Comparison of ENCODE assay signal across 41 mouse cellular contexts in genomic region chr7:131167771-131168170, GRCm38 (mm10). TPM values are rescaled to one million over a fixed set of nuclear protein-coding genes. Genes with fewer than 3 reads are reported as not detected.
"Had no signal": no experiment of that assay in that cellular context is flagged by ENCODE, and none has a peak within 500 bp of the region (broad histone marks: within the 10 kb centered on the region; RNA-seq: fewer than 3 reads in every experiment).

No protein-coding gene starts in this region.

- H3K4me3 ChIP-seq: gastrocnemius, adult 2 months; heart, embryonic 10.5 days; heart, embryonic 12.5 days; hindbrain, embryonic 10.5 days; hindbrain, embryonic 12.5 days; hindbrain, embryonic 15.5 days; kidney, embryonic 15.5 days; layer of hippocampus, adult 2 months; limb, embryonic 13.5 days; limb, embryonic 15.5 days had no signal

- H3K27me3 ChIP-seq: hindbrain, embryonic 12.5 days; hindbrain, embryonic 15.5 days; kidney, embryonic 15.5 days; limb, embryonic 13.5 days; limb, embryonic 15.5 days had no signal

- DNase-seq: gastrocnemius, adult 2 months; gastrocnemius, postnatal 10 days; gastrocnemius, postnatal 25 days; heart, postnatal 10 days; heart, postnatal 4 days; kidney, adult 11 months; kidney, adult 2 months; kidney, adult 9 months; kidney, postnatal 14 days; kidney, postnatal 36 days; layer of hippocampus, postnatal 36 days; left cerebral cortex, postnatal 4 days had no signal

- H3K4me1 ChIP-seq: heart, embryonic 10.5 days; heart, embryonic 12.5 days; hindbrain, embryonic 10.5 days; hindbrain, embryonic 12.5 days; hindbrain, embryonic 15.5 days; kidney, embryonic 15.5 days; limb, embryonic 13.5 days; limb, embryonic 15.5 days had no signal

- ATAC-seq: forebrain, embryonic 16.5 days; hindbrain, postnatal 0 days; intestine, embryonic 16.5 days had no signal

- H3K9me3 ChIP-seq: heart, embryonic 10.5 days; hindbrain, embryonic 10.5 days; hindbrain, embryonic 12.5 days; hindbrain, embryonic 15.5 days; kidney, embryonic 15.5 days; limb, embryonic 13.5 days; limb, embryonic 15.5 days had no signal

- H3K27ac ChIP-seq: gastrocnemius, adult 2 months; heart, embryonic 10.5 days; hindbrain, embryonic 10.5 days; hindbrain, embryonic 12.5 days; hindbrain, embryonic 15.5 days; hindbrain, postnatal 0 days; kidney, embryonic 15.5 days; kidney, postnatal 0 days; layer of hippocampus, adult 2 months; limb, embryonic 13.5 days; limb, embryonic 15.5 days had no signal

- H3K4me2 ChIP-seq: heart, embryonic 12.5 days; hindbrain, embryonic 12.5 days; hindbrain, embryonic 15.5 days; kidney, embryonic 15.5 days; limb, embryonic 13.5 days; limb, embryonic 15.5 days had no signal

- H3K36me3 ChIP-seq: heart, embryonic 10.5 days; heart, embryonic 12.5 days; hindbrain, embryonic 10.5 days; hindbrain, embryonic 12.5 days; hindbrain, embryonic 15.5 days; kidney, embryonic 15.5 days; limb, embryonic 13.5 days; limb, embryonic 15.5 days had no signal

- H3K9ac ChIP-seq: heart, embryonic 12.5 days; hindbrain, embryonic 12.5 days; hindbrain, embryonic 15.5 days; kidney, embryonic 15.5 days; limb, embryonic 13.5 days; limb, embryonic 15.5 days had no signal

RNA-seq across cellular contexts. Expression of gene 5430419D17Rik, which starts 6.4 kb away (rescaled TPM):
- total RNA-seq: gastrocnemius, adult 2 months; gastrocnemius, postnatal 10 days; gastrocnemius, postnatal 25 days; gastrocnemius, postnatal 4 days; granulocyte monocyte progenitor cell, adult 5-6 weeks; layer of hippocampus, postnatal 14 days; left cerebral cortex, adult 18-20 months; left cerebral cortex, adult 8-10 months; left cerebral cortex, postnatal 25 days; liver, adult 2 months had no signal
- polyA plus RNA-seq: forebrain, embryonic 16.5 days; hindbrain, embryonic 10.5 days; hindbrain, embryonic 12.5 days; hindbrain, embryonic 15.5 days; intestine, embryonic 14.5 days; intestine, embryonic 16.5 days; kidney, adult 2 months; kidney, embryonic 15.5 days; kidney, postnatal 0 days; large intestine, adult 2 months; limb, embryonic 11.5 days; limb, embryonic 13.5 days; liver, adult 2 months had no signal

RNA-seq across cellular contexts. Expression of gene 4933402N03Rik, which starts 21.7 kb away (rescaled TPM):
- total RNA-seq: gastrocnemius, adult 2 months; gastrocnemius, postnatal 10 days; gastrocnemius, postnatal 25 days; gastrocnemius, postnatal 4 days; granulocyte monocyte progenitor cell, adult 5-6 weeks; heart, adult 8-10 months; heart, postnatal 10 days; heart, postnatal 25 days; heart, postnatal 4 days; hindbrain, postnatal 0 days; layer of hippocampus, adult 2 months; layer of hippocampus, postnatal 14 days; layer of hippocampus, postnatal 36 days; left cerebral cortex, adult 18-20 months; left cerebral cortex, adult 8-10 months; left cerebral cortex, postnatal 10 days; left cerebral cortex, postnatal 25 days; left cerebral cortex, postnatal 4 days; liver, adult 2 months had no signal
- polyA plus RNA-seq: forebrain, embryonic 16.5 days; frontal cortex, adult 2 months; heart, embryonic 10.5 days; heart, embryonic 12.5 days; heart, embryonic 14.5 days; heart, embryonic 16.5 days; hindbrain, embryonic 10.5 days; hindbrain, embryonic 12.5 days; hindbrain, embryonic 15.5 days; hindbrain, postnatal 0 days; intestine, embryonic 14.5 days; intestine, embryonic 16.5 days; kidney, adult 2 months; kidney, embryonic 15.5 days; kidney, postnatal 0 days; large intestine, adult 2 months; limb, embryonic 11.5 days; limb, embryonic 13.5 days; limb, embryonic 15.5 days; liver, adult 2 months had no signal
